Mouse (Mus musculus) thymus, postnatal 25 days (tissue): ENCODE results near the gene Tmem11.

Experiments used
- DNase-seq: peaks from one replicate; pipeline ENCODE4 v3.0.0; 2022

The Tmem11 gene

DNA sequence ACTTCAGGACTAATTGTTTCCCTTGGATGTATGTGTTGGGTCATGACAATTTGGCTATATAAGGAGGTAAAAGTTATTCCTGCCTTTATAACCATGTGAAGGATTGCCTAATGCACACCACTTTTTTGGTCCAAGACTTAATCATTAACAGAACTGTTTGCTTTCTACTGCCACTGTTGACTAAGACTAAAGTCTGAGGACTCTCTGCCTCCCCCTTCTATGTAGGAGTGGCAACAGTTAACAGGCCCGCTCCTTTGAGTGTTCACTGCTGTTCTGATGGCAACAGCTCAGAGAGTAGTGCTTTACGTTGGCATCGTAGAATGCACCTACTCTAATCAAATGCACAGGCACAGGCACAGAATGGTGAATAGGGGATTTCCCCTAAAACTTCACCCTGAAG is 53.9 kb downstream of the Tmem11 start:
- DNase-seq, result no peak

DNA sequence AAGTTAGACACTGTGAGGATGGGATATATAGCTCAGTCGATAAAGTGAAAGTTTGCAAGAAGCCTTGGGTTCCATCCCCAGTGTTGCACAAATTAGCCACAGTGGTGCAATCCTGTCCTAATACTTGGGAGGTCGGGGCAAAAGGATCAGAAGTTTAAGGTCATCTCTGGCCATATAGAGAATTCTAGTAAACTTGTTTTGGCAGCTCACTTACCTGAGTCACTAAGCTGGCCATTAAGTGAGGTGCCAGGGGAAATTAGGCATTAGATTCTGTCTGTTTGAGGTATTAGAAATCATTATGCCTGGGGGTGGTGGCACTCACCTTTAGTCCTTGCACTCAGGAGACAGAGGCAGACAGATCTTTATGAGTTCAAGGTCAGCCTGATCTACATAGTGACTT is 55.3 kb downstream of the Tmem11 start:
- DNase-seq, result no peak

DNA sequence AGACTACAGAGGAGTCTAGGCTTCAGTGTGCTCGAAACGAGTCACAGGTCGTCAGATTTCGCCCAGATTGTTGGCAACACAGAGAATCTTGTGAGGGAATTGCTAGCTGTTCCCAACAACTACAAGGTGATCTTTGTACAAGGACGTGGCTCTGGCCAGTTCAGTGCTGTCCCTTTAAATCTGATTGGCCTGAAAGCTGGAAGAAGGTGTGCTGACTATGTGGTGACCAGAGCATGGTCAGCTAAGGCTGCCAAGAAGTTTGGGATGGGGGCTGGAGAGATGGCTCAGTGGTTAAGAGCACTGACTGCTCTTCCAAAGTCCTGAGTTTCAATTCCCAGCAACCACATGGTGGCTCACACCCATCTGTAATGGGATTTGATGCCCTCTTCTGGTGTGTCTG is 62.7 kb downstream of the Tmem11 start:
- DNase-seq, result no peak
